Mouse (Mus musculus) stomach, embryonic 15.5 days (tissue): ENCODE measurements around the gene Sdc3. TPM values are rescaled to one million over a fixed set of nuclear protein-coding genes. Genes with fewer than 3 reads are reported as not detected.

Experiments
- ATAC-seq: fragments of 200-750 bp; cut with Nextera tagmentation; 2 replicates; pipeline ENCODE4 v1.8.0; 2017; ENCODE audit warnings: low read depth, moderate number of reproducible peaks, moderate TSS enrichment; ENCODE audit not compliant: insufficient read depth, low FRiP score
- H3K27ac ChIP-seq: fragments of 300-500 bp; sonication (generic); 2 replicates; pipeline ENCODE4 v1.5.1; 2015; ENCODE audit warnings: mild to moderate bottlenecking, inconsistent platforms
- H3K27me3 ChIP-seq: fragments of 300-500 bp; sonication (generic); replicated peaks from 2 replicates; pipeline ENCODE4 v1.6.1; 2015; ENCODE audit warnings: inconsistent platforms
- H3K36me3 ChIP-seq: fragments of 300-500 bp; sonication (generic); 2 replicates; pipeline ENCODE4 v1.6.1; 2015; ENCODE audit warnings: inconsistent platforms
- H3K4me1 ChIP-seq: fragments of 300-500 bp; sonication (generic); 2 replicates; pipeline ENCODE4 v1.6.1; 2015; ENCODE audit warnings: inconsistent platforms
- H3K4me2 ChIP-seq: fragments of 300-500 bp; sonication (generic); 2 replicates; pipeline ENCODE4 v1.6.1; 2015; ENCODE audit warnings: mild to moderate bottlenecking, inconsistent platforms
- H3K4me3 ChIP-seq: fragments of 300-500 bp; sonication (generic); replicated peaks from 2 replicates; pipeline ENCODE4 v1.5.1; 2015; ENCODE audit warnings: inconsistent platforms
- H3K9ac ChIP-seq: fragments of 300-500 bp; sonication (generic); 2 replicates; pipeline ENCODE4 v1.6.1; 2015; ENCODE audit warnings: inconsistent platforms
- H3K9me3 ChIP-seq: fragments of 300-500 bp; sonication (generic); 2 replicates; pipeline ENCODE4 v1.6.1; 2016; ENCODE audit warnings: inconsistent platforms
- WGBS: fragments of 180-500 bp; shearing (Covaris S2); methylation state at CpG from one replicate; pipeline ENCODE4 v1.1.7; 2015; 5-methylcytosine and 5-hydroxymethylcytosine counted together
- polyA plus RNA-seq: library from polyadenylated mRNA; unstranded; fragments of >200 nt; fragmentation: Nextera tagmentation; extraction: Ambion mirVana; gene quantifications from 2 replicates; pipeline ENCODE4 v1.2.1, GENCODE M21; 2015

Sdc3 gene
- polyA plus RNA-seq, 1 experiment from 2014 or later = 24.4 TPM

DNA sequence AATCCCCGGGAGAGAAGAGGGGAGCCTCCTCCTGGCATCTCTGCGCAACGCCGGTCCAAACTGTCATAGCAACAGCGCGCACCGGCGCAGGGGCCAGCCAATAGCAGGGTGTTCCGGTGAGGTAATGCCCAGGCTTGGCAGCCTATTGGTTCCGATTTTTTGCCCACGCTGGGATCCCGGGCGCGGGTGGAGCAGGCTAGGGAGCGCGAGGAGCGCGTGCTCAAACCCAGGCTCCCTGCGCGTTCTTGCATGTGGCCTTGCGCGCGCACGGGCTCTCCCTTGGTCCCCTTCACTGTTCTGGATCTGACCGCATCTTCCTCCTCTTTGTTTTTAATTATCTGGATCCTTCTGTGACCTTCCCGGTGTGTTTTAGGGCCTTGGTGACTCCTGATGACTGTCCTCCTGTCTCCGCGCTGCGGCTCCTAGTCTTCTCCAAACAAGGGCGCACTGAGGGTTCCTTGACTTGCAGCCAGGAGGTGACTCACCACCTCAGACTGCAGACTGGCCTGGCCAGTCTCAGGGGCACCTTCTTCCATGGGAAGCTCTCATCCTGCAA lies 69.4 kb downstream of the Sdc3 start:
- Histone ChIP-seq H3K36me3 (no peaks in the 10 kb centered on the region), H3K4me2 (peak overlapping the region; percentile 51), H3K27ac (peak overlapping the region; percentile 67), H3K4me3 (peak overlapping the region; percentile 20), H3K9me3 (no peaks in the 10 kb centered on the region), H3K27me3 (peaks cover 8% of the 10 kb centered on the region; the same call in 1 of the 2 replicates), H3K4me1 (peaks cover 9% of the 10 kb centered on the region; the same call in 1 of the 2 replicates), H3K9ac (no peak overlapping the region)
- WGBS = 3% methylated on average over 30 of the region's 30 CpGs
- peak; percentile 68 for ATAC-seq

DNA sequence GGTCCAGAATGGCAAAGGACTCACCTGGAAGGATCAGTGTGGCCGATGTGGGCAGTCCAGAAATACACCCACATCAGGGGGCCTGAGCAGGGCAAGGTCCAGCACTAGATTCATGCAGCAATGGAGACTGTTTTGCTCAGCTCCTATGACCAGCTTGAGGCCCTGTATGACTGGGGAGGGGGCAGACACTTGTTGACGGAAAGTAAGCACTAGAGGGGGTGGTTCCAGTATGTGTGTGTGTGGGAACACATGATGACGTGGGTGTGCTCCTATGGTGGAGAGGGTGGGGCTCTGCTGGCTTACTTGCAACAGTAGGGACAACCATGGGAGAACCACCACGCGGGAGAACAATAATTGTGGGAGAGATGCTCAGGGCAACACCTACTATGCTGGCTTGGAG lies 70.2 kb downstream of the Sdc3 start:
- no peak for ATAC-seq
- WGBS = 67% methylated on average over 5 of the region's 5 CpGs

DNA sequence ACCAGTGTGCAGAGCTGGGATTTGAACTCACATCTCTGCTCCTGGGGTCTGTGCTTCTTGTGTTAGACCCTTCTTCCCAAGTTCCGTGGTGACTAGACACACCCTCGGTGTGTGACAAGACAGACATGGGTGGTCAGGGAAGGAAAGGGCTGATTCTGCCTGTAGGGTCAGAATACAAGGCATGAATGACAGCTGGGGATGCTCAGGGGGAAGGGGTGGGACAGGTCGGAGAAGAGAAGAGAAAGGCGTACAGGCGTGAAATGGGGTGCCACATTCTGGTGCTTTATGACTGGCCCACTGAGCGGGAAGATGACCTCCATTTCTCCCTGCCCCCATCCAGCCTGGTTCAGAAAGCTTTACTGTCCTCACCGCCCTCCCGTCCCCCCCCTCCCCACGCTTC lies 73.1 kb downstream of the Sdc3 start:
- Histone ChIP-seq H3K9me3 (no peaks in the 10 kb centered on the region), H3K4me1 (peaks cover 9% of the 10 kb centered on the region; the same call in 1 of the 2 replicates), H3K27ac (no peak overlapping the region), H3K4me2 (no peak overlapping the region), H3K27me3 (peaks cover 8% of the 10 kb centered on the region), H3K9ac (no peak overlapping the region), H3K4me3 (no peak overlapping the region), H3K36me3 (no peaks in the 10 kb centered on the region)
- WGBS = 30% methylated on average over 9 of the region's 9 CpGs
- no peak for ATAC-seq

More for the DNA sequence above, 70.2 kb downstream of the Sdc3 start:
- no peak overlapping the region for H3K9ac ChIP-seq
- no peak overlapping the region for H3K4me3 ChIP-seq
- no peaks in the 10 kb centered on the region for H3K36me3 ChIP-seq
- no peak overlapping the region for H3K4me2 ChIP-seq
- peak overlapping the region; percentile 67; the same call in 1 of the 2 replicates for H3K27ac ChIP-seq
- peaks cover 9% of the 10 kb centered on the region; the same call in 1 of the 2 replicates for H3K4me1 ChIP-seq
- no peaks in the 10 kb centered on the region for H3K9me3 ChIP-seq
- peaks cover 8% of the 10 kb centered on the region; the same call in 1 of the 2 replicates for H3K27me3 ChIP-seq

DNA sequence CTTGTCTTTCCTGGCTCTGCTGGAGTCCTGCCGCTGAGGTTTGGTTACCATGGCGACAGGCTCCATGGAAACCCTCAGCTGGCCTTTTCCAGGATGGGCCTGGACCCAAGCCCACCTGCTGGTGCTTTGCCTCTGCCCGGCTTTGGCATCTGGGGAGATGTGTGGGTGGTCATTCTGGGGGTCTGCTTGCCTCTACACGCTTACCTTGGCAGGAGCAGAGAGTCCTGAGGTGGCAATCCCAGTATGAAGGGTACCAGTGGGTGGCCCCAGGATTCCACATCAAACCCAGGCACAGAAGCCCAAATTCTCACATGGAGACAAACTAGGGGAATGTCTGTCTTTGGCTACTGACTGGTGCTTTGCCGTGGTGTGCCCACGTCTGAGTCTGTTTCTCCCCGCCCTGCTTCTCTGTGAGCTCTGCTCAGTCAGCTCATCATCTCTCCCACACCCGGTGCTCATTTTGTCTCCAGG lies 73.6 kb downstream of the Sdc3 start:
- peaks cover 9% of the 10 kb centered on the region; the same call in 1 of the 2 replicates for H3K4me1 ChIP-seq
- no peak overlapping the region for H3K4me3 ChIP-seq
- no peaks in the 10 kb centered on the region for H3K9me3 ChIP-seq
- no peaks in the 10 kb centered on the region for H3K36me3 ChIP-seq
- H3K27me3 ChIP-seq = peaks cover 8% of the 10 kb centered on the region
- H3K9ac ChIP-seq = no peak overlapping the region
- no peak overlapping the region for H3K4me2 ChIP-seq
- no peak overlapping the region for H3K27ac ChIP-seq
- ATAC-seq = no peak
- 33% methylated on average over 8 of the region's 8 CpGs for WGBS

DNA sequence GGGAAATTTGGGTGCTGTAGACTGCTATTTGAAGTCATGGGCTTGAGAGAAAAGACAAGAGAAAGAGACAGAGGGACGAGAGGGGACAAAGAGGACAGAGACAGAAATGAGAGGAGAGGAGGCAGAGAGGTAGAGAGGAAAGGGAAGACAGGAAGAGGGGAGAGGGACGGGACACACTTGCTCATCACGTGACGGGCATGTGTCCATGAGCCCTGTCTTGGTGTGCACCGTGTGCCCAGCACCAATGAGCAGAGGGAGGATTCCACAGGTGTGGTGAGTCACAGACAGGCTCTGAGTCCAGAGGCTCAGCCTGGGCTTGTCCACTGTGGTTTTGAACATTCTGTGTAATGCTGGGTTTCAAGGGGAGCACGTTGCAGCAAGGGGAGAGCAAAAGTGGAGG lies 75.6 kb downstream of the Sdc3 start:
- 56% methylated on average over 6 of the region's 6 CpGs for WGBS
- H3K4me1 ChIP-seq = no peaks in the 10 kb centered on the region
- H3K27ac ChIP-seq = no peak overlapping the region
- H3K4me2 ChIP-seq = no peak overlapping the region
- H3K9me3 ChIP-seq = no peaks in the 10 kb centered on the region
- ATAC-seq = no peak
- peaks cover 19% of the 10 kb centered on the region for H3K27me3 ChIP-seq
- no peak overlapping the region for H3K4me3 ChIP-seq
- H3K36me3 ChIP-seq = no peaks in the 10 kb centered on the region
- no peak overlapping the region for H3K9ac ChIP-seq

DNA sequence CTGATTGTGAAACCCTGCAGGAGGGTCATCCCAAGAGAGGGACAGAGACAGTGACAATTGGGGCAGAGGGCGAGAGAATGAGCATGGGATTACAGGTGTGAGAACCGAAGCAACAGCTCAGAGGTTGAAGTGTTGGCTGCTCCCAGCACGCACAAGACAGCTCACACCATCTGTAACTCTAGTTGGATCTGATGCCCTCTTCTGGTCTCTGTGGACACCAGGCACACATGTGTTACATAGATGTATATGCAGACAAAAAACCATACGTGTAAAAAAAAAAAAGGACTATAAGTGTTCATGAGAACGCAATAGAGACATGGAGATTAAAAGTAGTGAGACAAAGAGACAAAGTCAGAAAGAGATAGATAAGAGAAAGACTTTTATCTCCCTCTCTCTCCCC lies 76.5 kb downstream of the Sdc3 start:
- Histone ChIP-seq H3K4me2 (no peak overlapping the region), H3K4me3 (no peak overlapping the region), H3K9me3 (no peaks in the 10 kb centered on the region), H3K4me1 (no peaks in the 10 kb centered on the region), H3K27me3 (peaks cover 19% of the 10 kb centered on the region), H3K9ac (no peak overlapping the region), H3K27ac (no peak overlapping the region), H3K36me3 (no peaks in the 10 kb centered on the region)
- whole genome bisulfite sequencing = 54% methylated on average over 5 of the region's 5 CpGs
- ATAC-seq = no peak

DNA sequence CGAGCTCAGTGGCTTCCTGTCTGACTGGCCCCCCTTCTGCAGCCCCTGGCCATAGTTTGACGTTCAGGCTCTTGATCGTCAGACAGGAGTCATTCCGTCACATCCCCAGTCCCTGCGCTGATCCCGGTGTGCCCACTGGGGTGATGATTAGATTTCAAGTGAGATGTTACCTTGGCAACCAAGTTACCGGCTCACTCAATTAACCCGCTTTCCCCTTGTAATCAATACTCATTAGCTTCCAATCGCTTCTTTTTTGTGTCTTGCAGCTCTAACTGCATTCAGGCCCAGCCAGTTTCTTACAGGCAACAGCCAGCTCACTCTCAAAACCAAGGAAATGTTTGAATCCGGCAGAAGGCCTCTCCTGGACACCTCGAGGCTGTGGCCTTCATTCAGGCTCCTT lies 80.1 kb downstream of the Sdc3 start:
- no peak overlapping the region for H3K4me3 ChIP-seq
- H3K36me3 ChIP-seq = no peaks in the 10 kb centered on the region
- ATAC-seq = no peak
- H3K4me2 ChIP-seq = no peak overlapping the region
- H3K27me3 ChIP-seq = peaks cover 20% of the 10 kb centered on the region
- peaks cover 10% of the 10 kb centered on the region for H3K4me1 ChIP-seq
- no peak overlapping the region for H3K9ac ChIP-seq
- 56% methylated on average over 11 of the region's 11 CpGs for WGBS
- H3K27ac ChIP-seq = no peak overlapping the region; the same call in 1 of the 2 replicates
- no peaks in the 10 kb centered on the region for H3K9me3 ChIP-seq

DNA sequence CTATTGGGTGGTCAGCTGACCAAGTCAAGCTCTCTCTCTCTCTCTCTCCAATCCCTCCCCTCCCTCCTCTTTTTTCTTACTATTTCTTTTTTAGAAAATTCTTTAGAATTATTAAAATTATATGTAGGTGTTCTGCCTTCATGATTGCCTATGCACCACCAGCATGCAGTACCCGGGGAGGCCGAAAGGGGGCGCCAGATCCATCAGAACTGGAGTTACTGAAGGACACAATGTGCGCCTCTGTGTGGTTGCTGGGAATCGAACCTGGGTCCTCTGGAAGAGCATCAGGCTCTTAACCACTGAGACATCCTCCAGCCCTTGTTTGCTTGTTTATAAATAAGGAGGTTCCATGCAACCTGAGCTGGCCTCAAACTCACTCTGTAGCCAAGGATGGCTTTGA lies 81.1 kb downstream of the Sdc3 start:
- Histone ChIP-seq H3K36me3 (no peaks in the 10 kb centered on the region), H3K9ac (no peak overlapping the region), H3K27ac (no peak overlapping the region), H3K4me1 (peaks cover 14% of the 10 kb centered on the region), H3K27me3 (peaks cover 20% of the 10 kb centered on the region), H3K4me2 (no peak overlapping the region), H3K9me3 (no peaks in the 10 kb centered on the region), H3K4me3 (no peak overlapping the region)
- ATAC-seq = no peak
- 79% methylated on average over 5 of the region's 5 CpGs for WGBS

DNA sequence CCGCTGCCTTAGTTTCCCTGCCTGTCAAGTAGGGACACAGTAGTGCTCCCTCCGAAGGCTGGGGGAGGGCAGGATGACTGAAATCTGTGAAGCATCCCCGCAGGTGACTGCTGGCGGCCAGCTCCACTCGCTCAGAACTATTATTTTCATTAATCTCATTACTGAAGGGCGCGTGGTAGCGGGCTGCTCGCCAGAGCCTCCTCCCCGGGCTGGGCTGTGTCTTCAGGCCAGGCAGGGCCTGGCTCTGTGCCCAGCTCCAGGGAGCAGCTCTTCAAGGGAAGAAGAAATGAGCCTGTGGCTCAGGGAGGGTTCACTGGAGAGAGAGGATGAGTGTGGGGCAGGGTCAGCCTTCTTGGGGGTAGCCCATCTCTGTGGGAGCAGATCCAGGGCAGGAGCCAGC lies 82.3 kb downstream of the Sdc3 start:
- no peaks in the 10 kb centered on the region for H3K36me3 ChIP-seq
- H3K4me3 ChIP-seq = no peak overlapping the region
- peak; percentile 67; the same call in 1 of the 2 replicates for ATAC-seq
- peaks cover 18% of the 10 kb centered on the region for H3K4me1 ChIP-seq
- peak overlapping the region; percentile 26; the same call in 1 of the 2 replicates for H3K4me2 ChIP-seq
- H3K27me3 ChIP-seq = peaks cover 20% of the 10 kb centered on the region
- H3K27ac ChIP-seq = no peak overlapping the region
- WGBS = 13% methylated on average over 10 of the region's 10 CpGs
- H3K9me3 ChIP-seq = no peaks in the 10 kb centered on the region
- no peak overlapping the region for H3K9ac ChIP-seq

Other genes with a start within 250 kb of the Sdc3 start
- gene Nkain1, start 218.4 kb upstream of the Sdc3 start, polyA plus RNA-seq = 1.2 TPM in 2 replicates
- 72.4 and 78.4 TPM in 2 replicates for gene Pum1, start 129.2 kb upstream of the Sdc3 start, polyA plus RNA-seq
- 49.7 and 49.9 TPM in 2 replicates for gene Laptm5, start 120.6 kb downstream of the Sdc3 start, polyA plus RNA-seq
- 0.06 TPM in 1 of 2 replicates, not detected in the other for gene Matn1, start 151.8 kb downstream of the Sdc3 start, polyA plus RNA-seq